Mouse (Mus musculus) stomach, embryonic 14.5 days (tissue): ENCODE data around the gene Manbal. TPM values are rescaled to one million over a fixed set of nuclear protein-coding genes. Genes with fewer than 3 reads are reported as not detected.

Source experiments
- ATAC-seq: fragments of 200-750 bp; cut with Nextera tagmentation; 2 replicates; pipeline ENCODE4 v1.8.0; 2017; ENCODE audit warnings: low read depth, moderate TSS enrichment; ENCODE audit not compliant: insufficient number of reproducible peaks, insufficient read depth, low FRiP score
- H3K27ac ChIP-seq: fragments of 300-500 bp; sonication (generic); 2 replicates; pipeline ENCODE4 v1.5.1; 2014; ENCODE audit warnings: mild to moderate bottlenecking, low read length, moderate library complexity, mixed read lengths
- H3K27me3 ChIP-seq: fragments of 300-500 bp; sonication (generic); 2 replicates; pipeline ENCODE4 v1.6.1; 2014; ENCODE audit warnings: low read length, control low read depth, mixed read lengths; ENCODE audit not compliant: control insufficient read depth, insufficient read depth
- H3K36me3 ChIP-seq: fragments of 300-500 bp; sonication (generic); 2 replicates; pipeline ENCODE4 v1.6.1; 2014; ENCODE audit warnings: mild to moderate bottlenecking, control low read depth, low read length, moderate library complexity, mixed read lengths; ENCODE audit not compliant: control insufficient read depth, insufficient read depth
- H3K4me1 ChIP-seq: fragments of 300-500 bp; sonication (generic); 2 replicates; pipeline ENCODE4 v1.6.1; 2014; ENCODE audit warnings: low read length, control low read depth, mixed read lengths; ENCODE audit not compliant: control insufficient read depth, insufficient read depth
- H3K4me2 ChIP-seq: fragments of 300-500 bp; sonication (generic); replicated peaks from 2 replicates; pipeline ENCODE4 v1.6.1; 2014; ENCODE audit warnings: low read depth, low read length, control low read depth
- H3K4me3 ChIP-seq: fragments of 300-500 bp; sonication (generic); 2 replicates; pipeline ENCODE4 v1.5.1; 2014; ENCODE audit warnings: low read depth, low read length, control low read depth
- H3K9ac ChIP-seq: fragments of 300-500 bp; sonication (generic); replicated peaks from 2 replicates; pipeline ENCODE4 v1.6.1; 2014; ENCODE audit warnings: low read depth, mild to moderate bottlenecking, control low read depth, low read length, moderate library complexity, mixed read lengths
- H3K9me3 ChIP-seq: fragments of 300-500 bp; sonication (generic); 2 replicates; pipeline ENCODE4 v1.6.1; 2016; ENCODE audit warnings: low read depth, low read length, control low read depth; ENCODE audit not compliant: control insufficient read depth
- WGBS: fragments of 180-500 bp; shearing (Covaris S2); extraction: QIAGEN DNeasy Blood & Tissue Kit; methylation state at CpG from one replicate; pipeline ENCODE4 v1.1.7; 2014; 5-methylcytosine and 5-hydroxymethylcytosine counted together
- polyA plus RNA-seq: library from polyadenylated mRNA; unstranded; fragments of >200 nt; fragmentation: Nextera tagmentation; extraction: Ambion mirVana; gene quantifications from 2 replicates; pipeline ENCODE4 v1.2.1, GENCODE M21; 2014

Manbal gene
- polyA plus RNA-seq, 1 experiment from 2014 or later, result 47.3 TPM

- H3K9ac ChIP-seq, result no peak overlapping the region
- H3K4me1 ChIP-seq, result peaks cover 40% of the 10 kb centered on the region
- 59% methylated on average over 11 of the region's 11 CpGs for WGBS
- H3K4me3 ChIP-seq, result no peak overlapping the region
- no peak for ATAC-seq
- no peaks in the 10 kb centered on the region for H3K27me3 ChIP-seq
- no peaks in the 10 kb centered on the region; the same call in 1 of the 2 replicates for H3K36me3 ChIP-seq
- H3K4me2 ChIP-seq, result no peak overlapping the region
- peak overlapping the region; percentile 94 for H3K27ac ChIP-seq
- no peaks in the 10 kb centered on the region for H3K9me3 ChIP-seq
These were observed 54.8 kb downstream of the Manbal start for GRCm38 (mm10) chr2:157422062-157422655.

GRCm38 (mm10) chr2:157422854-157423705 is 55.7 kb downstream of the Manbal start:
- Histone ChIP-seq H3K9ac (peak overlapping the region; percentile 99), H3K9me3 (no peaks in the 10 kb centered on the region), H3K4me3 (peak overlapping the region; percentile 88), H3K4me2 (peak overlapping the region; percentile 84), H3K27me3 (no peaks in the 10 kb centered on the region), H3K36me3 (peaks cover 2% of the 10 kb centered on the region; the same call in 1 of the 2 replicates), H3K27ac (peak overlapping the region; percentile 94), H3K4me1 (peaks cover 40% of the 10 kb centered on the region)
- ATAC-seq, result peak; percentile 65
- WGBS, result 38% methylated on average over 11 of the region's 11 CpGs

- WGBS, result 7% methylated on average over 21 of the region's 21 CpGs
- Histone ChIP-seq H3K9ac (peak overlapping the region; percentile 99), H3K4me3 (peak overlapping the region; percentile 88), H3K9me3 (no peaks in the 10 kb centered on the region), H3K27ac (peak overlapping the region; percentile 94), H3K4me1 (peaks cover 34% of the 10 kb centered on the region), H3K4me2 (peak overlapping the region; percentile 84), H3K27me3 (no peaks in the 10 kb centered on the region), H3K36me3 (peaks cover 7% of the 10 kb centered on the region; the same call in 1 of the 2 replicates)
- ATAC-seq, result no peak
These were observed 56.3 kb downstream of the Manbal start for GRCm38 (mm10) chr2:157423706-157424125.

GRCm38 (mm10) chr2:157424126-157424903 is 56.9 kb downstream of the Manbal start:
- peaks cover 7% of the 10 kb centered on the region; the same call in 1 of the 2 replicates for H3K36me3 ChIP-seq
- no peaks in the 10 kb centered on the region for H3K9me3 ChIP-seq
- peak overlapping the region; percentile 84 for H3K4me2 ChIP-seq
- H3K9ac ChIP-seq, result peak overlapping the region; percentile 99
- peak overlapping the region; percentile 88 for H3K4me3 ChIP-seq
- H3K27ac ChIP-seq, result peak overlapping the region; percentile 94
- no peak for ATAC-seq
- no peaks in the 10 kb centered on the region for H3K27me3 ChIP-seq
- under 1% methylated on average over 57 of the region's 98 CpGs for WGBS
- H3K4me1 ChIP-seq, result peaks cover 34% of the 10 kb centered on the region

GRCm38 (mm10) chr2:157424904-157425642 is 57.7 kb downstream of the Manbal start:
- no peaks in the 10 kb centered on the region for H3K27me3 ChIP-seq
- H3K27ac ChIP-seq, result peak overlapping the region; percentile 94
- peak overlapping the region; percentile 88 for H3K4me3 ChIP-seq
- 50% methylated on average over 16 of the region's 16 CpGs for WGBS
- peak overlapping the region; percentile 99 for H3K9ac ChIP-seq
- H3K4me1 ChIP-seq, result peaks cover 38% of the 10 kb centered on the region
- H3K9me3 ChIP-seq, result no peaks in the 10 kb centered on the region
- peaks cover 7% of the 10 kb centered on the region; the same call in 1 of the 2 replicates for H3K36me3 ChIP-seq
- ATAC-seq, result no peak
- peak overlapping the region; percentile 84 for H3K4me2 ChIP-seq

- no peaks in the 10 kb centered on the region for H3K9me3 ChIP-seq
- H3K27me3 ChIP-seq, result no peaks in the 10 kb centered on the region
- H3K4me1 ChIP-seq, result peaks cover 41% of the 10 kb centered on the region
- peak overlapping the region; percentile 84 for H3K4me2 ChIP-seq
- H3K27ac ChIP-seq, result peak overlapping the region; percentile 10; the same call in 1 of the 2 replicates
- ATAC-seq, result no peak
- peaks cover 7% of the 10 kb centered on the region; the same call in 1 of the 2 replicates for H3K36me3 ChIP-seq
- 66% methylated on average over 6 of the region's 6 CpGs for WGBS
- peak overlapping the region; percentile 99; the same call in 1 of the 2 replicates for H3K9ac ChIP-seq
- peak overlapping the region; percentile 88; the same call in 1 of the 2 replicates for H3K4me3 ChIP-seq
These were observed 58.2 kb downstream of the Manbal start for GRCm38 (mm10) chr2:157425643-157425988.

- Histone ChIP-seq H3K9ac (no peak overlapping the region), H3K4me1 (peaks cover 47% of the 10 kb centered on the region), H3K27me3 (no peaks in the 10 kb centered on the region), H3K27ac (no peak overlapping the region), H3K9me3 (no peaks in the 10 kb centered on the region), H3K4me2 (peak overlapping the region; percentile 84), H3K36me3 (peaks cover 7% of the 10 kb centered on the region; the same call in 1 of the 2 replicates), H3K4me3 (no peak overlapping the region)
- 72% methylated on average over 6 of the region's 6 CpGs for WGBS
- no peak for ATAC-seq
These were observed 58.8 kb downstream of the Manbal start for GRCm38 (mm10) chr2:157426171-157426570.
